Mouse (Mus musculus) testis, adult 2 months (tissue): ENCODE data around the gene Mettl14. TPM values are rescaled to one million over a fixed set of nuclear protein-coding genes. Genes with fewer than 3 reads are reported as not detected.

ENCODE experiments used
- H3K27ac ChIP-seq: fragments of 200-500 bp; 2 replicates; pipeline ENCODE4 v1.5.1; 2012; ENCODE audit warnings: low read depth, low read length; ENCODE audit not compliant: control insufficient read depth, insufficient read depth
- H3K27me3 ChIP-seq: fragments of 200-500 bp; 2 replicates; pipeline ENCODE4 v1.6.1; 2012; ENCODE audit warnings: mild to moderate bottlenecking, low read length, moderate library complexity; ENCODE audit not compliant: control insufficient read depth, insufficient read depth
- H3K36me3 ChIP-seq: fragments of 200-500 bp; 2 replicates; pipeline ENCODE4 v1.6.1; 2012; ENCODE audit warnings: mild to moderate bottlenecking, low read length; ENCODE audit not compliant: control insufficient read depth, insufficient read depth
- H3K4me1 ChIP-seq: fragments of 200-500 bp; 2 replicates; pipeline ENCODE4 v1.6.1; 2012; ENCODE audit warnings: low read length; ENCODE audit not compliant: control insufficient read depth, insufficient read depth
- H3K4me3 ChIP-seq: fragments of 200-500 bp; 2 replicates; pipeline ENCODE4 v1.5.1; 2012; ENCODE audit warnings: low read depth, mild to moderate bottlenecking, low read length, moderate library complexity, mixed read lengths; ENCODE audit not compliant: control insufficient read depth
- CTCF ChIP-seq: fragments of 200-500 bp; IDR thresholded peaks from 2 replicates; pipeline ENCODE4 v1.5.1; 2012; ENCODE audit warnings: low read depth, mild to moderate bottlenecking, inconsistent platforms, low read length, moderate library complexity; ENCODE audit not compliant: control insufficient read depth, insufficient read depth, insufficient replicate concordance
- POLR2A ChIP-seq: fragments of 200-500 bp; IDR thresholded peaks from 2 replicates; pipeline ENCODE4 v1.6.1; 2012; ENCODE audit warnings: low read depth, mild to moderate bottlenecking, inconsistent platforms, low read length, moderate library complexity; ENCODE audit not compliant: control insufficient read depth
- polyA plus RNA-seq: library from polyadenylated mRNA; depleted of rRNA; stranded (reverse); fragments of >200 nt; gene quantifications from 2 replicates; pipeline ENCODE4 v1.2.3, GENCODE M21; 2012

The Mettl14 gene
- polyA plus RNA-seq, 1 experiment: 4.5 TPM

GRCm38 (mm10) chr3:123354388-123354787 is 31.5 kb downstream of the Mettl14 start:
- no peak for TF ChIP-seq POLR2A
- TF ChIP-seq CTCF: no peak
- Histone ChIP-seq H3K27ac (no peak overlapping the region), H3K27me3 (no peaks in the 10 kb centered on the region), H3K4me3 (no peak overlapping the region), H3K36me3 (no peaks in the 10 kb centered on the region), H3K4me1 (no peaks in the 10 kb centered on the region)

GRCm38 (mm10) chr3:123353661-123354060 is 32.2 kb downstream of the Mettl14 start:
- TF ChIP-seq CTCF: no peak
- Histone ChIP-seq H3K4me1 (no peaks in the 10 kb centered on the region), H3K4me3 (no peak overlapping the region), H3K27me3 (no peaks in the 10 kb centered on the region), H3K36me3 (no peaks in the 10 kb centered on the region), H3K27ac (no peak overlapping the region)

- H3K4me1 ChIP-seq: no peaks in the 10 kb centered on the region
- no peak for TF ChIP-seq POLR2A
- TF ChIP-seq CTCF: no peak
- no peaks in the 10 kb centered on the region for H3K36me3 ChIP-seq
- H3K27me3 ChIP-seq: no peaks in the 10 kb centered on the region
- H3K27ac ChIP-seq: no peak overlapping the region
- no peak overlapping the region for H3K4me3 ChIP-seq
Measured at GRCm38 (mm10) chr3:123353183-123353582, 32.7 kb downstream of the Mettl14 start.

GRCm38 (mm10) chr3:123351519-123351918 is 34.4 kb downstream of the Mettl14 start:
- H3K4me3 ChIP-seq: no peak overlapping the region
- H3K27me3 ChIP-seq: no peaks in the 10 kb centered on the region
- no peak for TF ChIP-seq POLR2A
- no peak for TF ChIP-seq CTCF
- H3K36me3 ChIP-seq: no peaks in the 10 kb centered on the region
- no peaks in the 10 kb centered on the region for H3K4me1 ChIP-seq
- H3K27ac ChIP-seq: no peak overlapping the region

GRCm38 (mm10) chr3:123350602-123351001 is 35.3 kb downstream of the Mettl14 start:
- TF ChIP-seq POLR2A (no peak), CTCF (no peak)
- Histone ChIP-seq H3K4me1 (no peaks in the 10 kb centered on the region), H3K27ac (no peak overlapping the region), H3K27me3 (no peaks in the 10 kb centered on the region), H3K4me3 (no peak overlapping the region), H3K36me3 (no peaks in the 10 kb centered on the region)

GRCm38 (mm10) chr3:123348080-123348802 is 37.7 kb downstream of the Mettl14 start:
- Histone ChIP-seq H3K4me3 (no peak overlapping the region), H3K27ac (no peak overlapping the region), H3K36me3 (no peaks in the 10 kb centered on the region), H3K4me1 (no peaks in the 10 kb centered on the region), H3K27me3 (no peaks in the 10 kb centered on the region)
- TF ChIP-seq POLR2A (no peak), CTCF (no peak)

GRCm38 (mm10) chr3:123343690-123344089 is 42.2 kb downstream of the Mettl14 start:
- Histone ChIP-seq H3K27me3 (no peaks in the 10 kb centered on the region), H3K27ac (no peak overlapping the region), H3K36me3 (no peaks in the 10 kb centered on the region), H3K4me1 (no peaks in the 10 kb centered on the region), H3K4me3 (no peak overlapping the region)
- TF ChIP-seq CTCF (no peak), POLR2A (no peak)
